Mouse (Mus musculus) forebrain, embryonic 10.5 days (tissue): ENCODE results near the gene Rpl7a. TPM values are rescaled to one million over a fixed set of nuclear protein-coding genes. Genes with fewer than 3 reads are reported as not detected.

Experiments used
- DNase-seq: peaks from one replicate; pipeline ENCODE4 v3.0.0-alpha.2; 2017; ENCODE audit warnings: low spot score; ENCODE audit errors: extremely low spot score
- H3K27ac ChIP-seq: fragments of 300-500 bp; sonication (generic); 2 replicates; pipeline ENCODE4 v1.5.1; 2016; ENCODE audit warnings: mild to moderate bottlenecking
- H3K27me3 ChIP-seq: fragments of 300-500 bp; sonication (generic); 2 replicates; pipeline ENCODE4 v1.6.1; 2016; ENCODE audit warnings: mild to moderate bottlenecking; ENCODE audit not compliant: poor library complexity, severe bottlenecking
- H3K36me3 ChIP-seq: fragments of 300-500 bp; sonication (generic); replicated peaks from 2 replicates; pipeline ENCODE4 v1.6.1; 2016; ENCODE audit warnings: mild to moderate bottlenecking, moderate library complexity
- H3K4me1 ChIP-seq: fragments of 300-500 bp; sonication (generic); 2 replicates; pipeline ENCODE4 v1.6.1; 2016
- H3K4me3 ChIP-seq: fragments of 300-500 bp; sonication (generic); 2 replicates; pipeline ENCODE4 v1.5.1; 2016; ENCODE audit warnings: mild to moderate bottlenecking, moderate library complexity
- H3K9me3 ChIP-seq: fragments of 300-500 bp; sonication (generic); 2 replicates; pipeline ENCODE4 v1.6.1; 2016; ENCODE audit warnings: mild to moderate bottlenecking, moderate library complexity
- WGBS: fragments of 180-500 bp; shearing (Covaris S2); methylation state at CpG from one replicate; pipeline ENCODE4 v1.1.7; 2016; 5-methylcytosine and 5-hydroxymethylcytosine counted together
- polyA plus RNA-seq: library from polyadenylated mRNA; unstranded; fragments of >200 nt; fragmentation: Nextera tagmentation; extraction: Ambion mirVana; gene quantifications from 2 replicates; pipeline ENCODE4 v1.2.1, GENCODE M21; 2016

The Rpl7a gene
- polyA plus RNA-seq, 1 experiment from 2014 or later: 735 TPM

DNA sequence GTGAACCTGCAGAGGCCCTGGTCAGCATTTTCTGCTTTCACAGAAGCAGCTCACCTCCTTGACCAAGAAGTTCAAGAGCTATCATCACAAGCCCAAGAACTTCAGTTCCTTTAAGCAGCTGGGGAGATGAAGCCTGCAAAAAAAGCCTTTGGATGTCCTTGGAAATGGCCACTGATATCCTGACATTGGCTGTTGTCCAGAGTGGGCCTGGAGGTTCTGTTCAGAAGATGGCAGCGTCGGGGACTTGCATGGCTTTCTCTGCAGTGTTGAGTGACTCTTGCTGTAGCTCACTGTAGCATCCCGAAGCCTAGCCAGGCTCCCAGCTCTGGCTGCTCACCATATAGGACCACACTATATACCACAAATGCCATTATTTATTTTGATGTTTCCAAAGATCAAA lies 9.1 kb downstream of the Rpl7a start:
- Histone ChIP-seq H3K27me3 (no peaks in the 10 kb centered on the region), H3K4me1 (peaks cover 36% of the 10 kb centered on the region), H3K36me3 (peaks cover 78% of the 10 kb centered on the region), H3K9me3 (no peaks in the 10 kb centered on the region), H3K27ac (no peak overlapping the region), H3K4me3 (no peak overlapping the region)
- WGBS: 93% methylated on average over 3 of the region's 3 CpGs
- DNase-seq: no peak

GRCm38 (mm10) chr2:26920190-26920855 lies 9.8 kb downstream of the Rpl7a start:
- DNase-seq: no peak
- Histone ChIP-seq H3K9me3 (no peaks in the 10 kb centered on the region), H3K4me3 (no peak overlapping the region), H3K27ac (no peak overlapping the region), H3K36me3 (peaks cover 83% of the 10 kb centered on the region), H3K4me1 (peaks cover 29% of the 10 kb centered on the region), H3K27me3 (no peaks in the 10 kb centered on the region)
- WGBS: 88% methylated on average over 6 of the region's 6 CpGs

DNA sequence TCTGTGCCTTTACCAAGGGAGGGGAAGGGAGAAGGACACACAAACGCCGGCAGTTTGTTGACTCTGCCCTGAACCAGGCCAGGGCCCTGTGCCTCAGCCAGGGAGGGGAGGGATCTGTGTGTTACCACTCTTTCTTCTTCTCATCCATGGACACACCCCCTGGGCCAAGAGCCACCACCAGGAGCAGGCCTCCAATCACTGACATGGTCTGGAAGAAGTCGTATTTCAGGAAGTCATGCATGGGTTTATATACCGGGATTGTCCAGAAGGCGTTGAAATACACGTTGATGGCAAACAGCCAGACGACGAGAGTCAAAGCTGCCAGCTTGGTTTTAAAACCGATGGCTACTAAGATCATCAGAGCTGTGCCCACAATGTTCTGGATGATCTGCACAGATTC lies 11.2 kb downstream of the Rpl7a start:
- H3K4me1 ChIP-seq: peaks cover 15% of the 10 kb centered on the region
- H3K4me3 ChIP-seq: no peak overlapping the region
- H3K36me3 ChIP-seq: peaks cover 98% of the 10 kb centered on the region
- H3K27ac ChIP-seq: no peak overlapping the region
- no peaks in the 10 kb centered on the region for H3K27me3 ChIP-seq
- no peak for DNase-seq
- 90% methylated on average over 9 of the region's 9 CpGs for WGBS
- no peaks in the 10 kb centered on the region for H3K9me3 ChIP-seq

- no peaks in the 10 kb centered on the region for H3K9me3 ChIP-seq
- H3K27ac ChIP-seq: no peak overlapping the region
- peaks cover 90% of the 10 kb centered on the region for H3K36me3 ChIP-seq
- DNase-seq: no peak
- H3K27me3 ChIP-seq: no peaks in the 10 kb centered on the region
- peaks cover 27% of the 10 kb centered on the region for H3K4me1 ChIP-seq
- H3K4me3 ChIP-seq: no peak overlapping the region
- 86% methylated on average over 6 of the region's 6 CpGs for WGBS
Observed at GRCm38 (mm10) chr2:26927745-26928476, 17.3 kb downstream of the Rpl7a start.

GRCm38 (mm10) chr2:26930390-26930789 lies 19.8 kb downstream of the Rpl7a start:
- Histone ChIP-seq H3K36me3 (peaks cover 65% of the 10 kb centered on the region), H3K4me3 (peak overlapping the region; percentile 6), H3K27ac (no peak overlapping the region), H3K4me1 (peaks cover 37% of the 10 kb centered on the region), H3K27me3 (no peaks in the 10 kb centered on the region), H3K9me3 (no peaks in the 10 kb centered on the region)
- 60% methylated on average over 1 of the region's 1 CpGs for WGBS
- DNase-seq: peak; percentile 58

- no peak for DNase-seq
- Histone ChIP-seq H3K9me3 (no peaks in the 10 kb centered on the region), H3K4me3 (peak overlapping the region; percentile 80), H3K27ac (peak overlapping the region; percentile 96), H3K4me1 (peaks cover 37% of the 10 kb centered on the region), H3K36me3 (peaks cover 42% of the 10 kb centered on the region), H3K27me3 (no peaks in the 10 kb centered on the region)
- 3% methylated on average over 49 of the region's 49 CpGs for WGBS
Observed at GRCm38 (mm10) chr2:26932473-26933303, 22.1 kb downstream of the Rpl7a start.

DNA sequence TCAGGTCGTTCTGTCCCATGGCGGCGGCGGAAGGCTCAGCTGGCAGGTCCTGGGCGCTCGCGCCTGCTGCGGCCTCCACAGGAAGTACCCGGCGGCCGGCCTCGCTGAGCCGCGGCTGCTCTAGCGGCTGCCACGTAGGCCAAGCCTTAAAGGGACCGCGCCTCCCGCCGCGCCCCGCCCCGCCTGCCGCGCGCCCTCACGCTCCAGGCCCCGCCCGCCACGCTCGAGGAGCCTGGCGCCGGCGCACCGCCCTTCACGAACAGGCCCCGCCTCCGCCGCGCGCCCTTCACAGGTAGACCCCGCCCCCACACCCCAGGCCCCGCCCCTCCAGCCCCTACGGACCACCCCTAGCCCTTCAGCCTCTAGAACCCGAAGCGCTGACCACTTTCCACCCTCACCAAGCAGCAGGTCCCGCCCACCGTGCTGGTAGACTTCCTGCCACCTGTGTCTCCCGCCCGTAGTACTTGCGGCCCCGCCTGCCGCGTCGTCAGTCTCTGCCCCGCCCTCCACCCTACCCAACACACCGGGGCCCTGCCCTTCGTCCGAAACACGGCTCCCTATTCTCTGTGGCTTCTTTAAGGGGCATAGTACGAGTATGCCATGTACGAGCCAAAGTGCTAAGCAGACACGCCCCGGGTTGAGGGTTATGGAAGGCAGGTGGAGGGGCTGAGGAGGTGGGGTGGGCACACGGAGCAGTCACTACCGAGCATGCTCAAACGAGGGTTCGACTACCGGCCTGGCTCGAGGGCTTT lies 22.9 kb downstream of the Rpl7a start, which contains the start of the genes Surf4 and Stkld1:
Gene Surf4 (minus strand): TSS at position 625 of the 752 bp plus-strand sequence.
Gene Stkld1 (plus strand): TSS at position 744 of the 752 bp plus-strand sequence.
- Histone ChIP-seq H3K4me1 (peaks cover 37% of the 10 kb centered on the region), H3K4me3 (peak within 1 kb of the TSS; percentile 80), H3K36me3 (peaks cover 34% of the 10 kb centered on the region), H3K9me3 (no peaks in the 10 kb centered on the region), H3K27ac (peak within 1 kb of the TSS; percentile 96), H3K27me3 (no peaks in the 10 kb centered on the region)
- under 1% methylated on average over 69 of the region's 70 CpGs for WGBS
- peak; percentile 96 for DNase-seq

GRCm38 (mm10) chr2:26935286-26935685 lies 24.7 kb downstream of the Rpl7a start:
- Histone ChIP-seq H3K36me3 (peaks cover 16% of the 10 kb centered on the region), H3K27ac (no peak overlapping the region), H3K27me3 (no peaks in the 10 kb centered on the region), H3K4me3 (no peak overlapping the region), H3K4me1 (peaks cover 36% of the 10 kb centered on the region), H3K9me3 (no peaks in the 10 kb centered on the region)
- WGBS: 98% methylated on average over 2 of the region's 2 CpGs
- DNase-seq: no peak

DNA sequence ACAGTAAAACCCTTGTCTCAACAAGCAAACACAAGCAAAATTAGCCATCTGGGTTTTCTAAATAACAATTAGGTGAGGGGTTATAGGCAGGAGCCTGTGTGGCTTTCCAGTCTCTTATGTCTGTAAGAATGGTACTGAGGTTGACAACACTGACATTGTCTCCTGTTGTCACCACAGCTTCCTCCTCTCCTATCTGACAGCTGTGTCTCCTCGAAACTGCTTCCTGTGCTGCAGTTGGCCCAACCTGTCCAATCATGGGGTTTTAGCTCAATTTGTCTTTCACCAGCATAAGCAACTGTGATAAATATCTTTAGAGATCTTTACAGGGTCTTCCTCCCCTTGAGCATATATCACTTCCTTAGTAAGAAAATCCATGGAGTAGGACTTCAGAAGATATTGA lies 25.9 kb downstream of the Rpl7a start:
- no peak overlapping the region for H3K4me3 ChIP-seq
- H3K9me3 ChIP-seq: no peaks in the 10 kb centered on the region
- H3K27me3 ChIP-seq: no peaks in the 10 kb centered on the region
- H3K27ac ChIP-seq: no peak overlapping the region
- 77% methylated on average over 1 of the region's 1 CpGs for WGBS
- peaks cover 5% of the 10 kb centered on the region for H3K36me3 ChIP-seq
- peaks cover 25% of the 10 kb centered on the region for H3K4me1 ChIP-seq
- DNase-seq: no peak

- no peaks in the 10 kb centered on the region for H3K36me3 ChIP-seq
- no peak for DNase-seq
Observed at GRCm38 (mm10) chr2:26941539-26941938, 31.0 kb downstream of the Rpl7a start.

GRCm38 (mm10) chr2:26943253-26943652 lies 32.7 kb downstream of the Rpl7a start:
- no peaks in the 10 kb centered on the region for H3K9me3 ChIP-seq
- no peaks in the 10 kb centered on the region for H3K27me3 ChIP-seq
- no peak for DNase-seq
- no peaks in the 10 kb centered on the region for H3K4me1 ChIP-seq
- no peak overlapping the region for H3K4me3 ChIP-seq
- no peak overlapping the region for H3K27ac ChIP-seq
- WGBS: 81% methylated on average over 3 of the region's 3 CpGs
- H3K36me3 ChIP-seq: 0 out of 2 replicates have a peak, but pooled peaks cover 4% of the 10 kb centered on the region

More at GRCm38 (mm10) chr2:26941539-26941938, 31.0 kb downstream of the Rpl7a start:
- no peaks in the 10 kb centered on the region for H3K9me3 ChIP-seq
- no peak overlapping the region for H3K27ac ChIP-seq
- no peaks in the 10 kb centered on the region for H3K27me3 ChIP-seq
- 46% methylated on average over 5 of the region's 5 CpGs for WGBS
- H3K4me3 ChIP-seq: no peak overlapping the region
- no peaks in the 10 kb centered on the region for H3K4me1 ChIP-seq

DNA sequence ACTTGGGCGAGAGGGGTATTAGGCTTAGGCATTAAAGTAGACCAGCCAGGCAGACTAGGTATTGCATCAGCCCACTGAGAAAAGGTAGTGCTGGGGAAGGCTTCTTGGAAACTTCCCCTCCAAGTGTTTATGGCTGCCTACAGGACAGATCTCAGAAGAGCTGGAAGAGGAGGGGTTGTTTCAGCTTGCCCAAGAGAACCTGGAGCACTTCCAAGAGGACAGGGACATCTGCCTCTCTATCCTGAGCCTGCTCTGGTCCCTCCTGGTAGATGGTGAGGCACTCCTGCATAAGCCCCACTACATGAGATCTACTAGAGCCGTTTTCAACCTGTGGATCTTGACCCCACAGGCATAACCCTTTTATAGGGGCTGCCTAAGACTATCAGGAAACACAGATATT lies 39.8 kb downstream of the Rpl7a start:
- Histone ChIP-seq H3K9me3 (no peaks in the 10 kb centered on the region), H3K27ac (no peak overlapping the region), H3K4me1 (no peaks in the 10 kb centered on the region), H3K4me3 (no peak overlapping the region), H3K27me3 (no peaks in the 10 kb centered on the region), H3K36me3 (peaks cover 73% of the 10 kb centered on the region)
- WGBS: 95% methylated on average over 2 of the region's 2 CpGs
- DNase-seq: no peak
